Mouse (Mus musculus) ES-Bruce4 (cell line): ENCODE results near the gene Mxra8.

ENCODE experiments used
- CTCF ChIP-seq: IDR thresholded peaks from one replicate; pipeline ENCODE4 v1.8.1; 2011; ENCODE audit warnings: low read depth, low read length
- EP300 ChIP-seq: IDR thresholded peaks from 2 replicates; pipeline ENCODE4 v1.6.1; 2011; ENCODE audit warnings: low read depth, low read length; ENCODE audit not compliant: insufficient read depth

DNA sequence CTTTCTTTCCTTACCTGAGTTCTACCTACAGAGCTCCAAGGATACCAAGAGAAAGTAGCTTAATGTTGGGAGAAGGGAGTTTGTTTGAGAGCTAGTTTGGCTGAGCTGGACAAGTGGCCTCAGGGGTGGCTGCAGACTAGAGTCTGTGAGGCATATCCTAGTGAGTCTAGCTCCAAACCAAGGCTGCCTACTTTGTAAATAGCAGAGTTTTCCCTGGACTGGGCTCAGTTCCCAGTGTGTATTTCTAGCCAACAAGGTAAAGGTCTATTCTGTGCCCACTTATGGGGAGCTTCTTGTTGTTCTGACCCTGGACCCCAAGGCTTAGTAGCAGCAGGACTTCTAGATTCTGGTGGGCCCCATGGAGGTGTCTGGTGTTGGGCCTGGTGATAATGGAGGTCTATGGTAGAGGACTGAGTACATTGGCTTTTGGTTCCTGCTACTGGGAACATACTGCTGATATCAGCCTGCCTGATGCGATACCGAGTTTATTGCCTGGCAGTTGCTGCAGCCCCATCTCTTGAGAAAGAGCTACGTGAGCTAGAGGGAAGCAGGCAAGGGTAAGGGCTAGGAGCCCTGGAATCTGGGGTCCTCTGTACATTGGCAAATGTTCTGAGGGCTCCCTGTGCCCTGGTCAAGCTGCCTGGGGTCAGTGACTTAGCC, 10.4 kb downstream of the Mxra8 start:
- TF ChIP-seq CTCF, result no peak
- no peak for TF ChIP-seq EP300
